In genomic region chr13:57982904-57983303, GRCm38 (mm10) we compare ENCODE assay signal across 9 mouse cellular contexts.
A peak's percentile ranks its signal among the peaks of the same experiment; 100 is the strongest.
DNase-seq lines count a peak whose midpoint lies in the region; ATAC-seq and TF ChIP-seq lines count a peak whose summit lies in the region.
"Had no signal": no experiment of that assay in that cellular context is flagged by ENCODE, and none has a peak within 500 bp of the region (broad histone marks: within the 10 kb centered on the region; RNA-seq: fewer than 3 reads in every experiment).

No protein-coding gene starts in this region.

- peak; percentile 89 for DNase-seq in brain, adult 2 months (ENCODE audit: low read depth, low spot score)
- DNase-seq in layer of hippocampus, adult 2 months (ENCODE audit: low spot score in 2 of 2) = peak; percentile 52 to 58
- DNase-seq in gastrocnemius, postnatal 4 days (ENCODE audit: low spot score in 2 of 2) = no peak
- no peak for DNase-seq in c-Kit-positive CD71-positive TER-119-positive erythroid progenitor cells, embryonic 14.5 days (ENCODE audit: low spot score)

- WGBS in intestine, embryonic 15.5 days = 65% methylated on average over 11 of the region's 11 CpGs
- WGBS in intestine, postnatal 0 days = 64% methylated on average over 11 of the region's 11 CpGs

- TF ChIP-seq CTCF in intestine, postnatal 0 days (IDR thresholded peaks at IDR 0.05; ENCODE audit: low read depth) = no peak
- TF ChIP-seq CTCF in layer of hippocampus, adult 2 months (conservative IDR thresholded peaks at IDR 0.05) = no peak

- no peak overlapping the region for H3K4me2 ChIP-seq in intestine, embryonic 15.5 days (replicated peaks)
- no peak overlapping the region for H3K4me2 ChIP-seq in intestine, postnatal 0 days (replicated peaks; ENCODE audit: low read depth)

- no peaks in the 10 kb centered on the region for H3K9me3 ChIP-seq in intestine, embryonic 15.5 days
- no peaks in the 10 kb centered on the region for H3K9me3 ChIP-seq in intestine, postnatal 0 days (ENCODE audit: control insufficient read depth)

- H3K36me3 ChIP-seq in intestine, embryonic 15.5 days = no peaks in the 10 kb centered on the region
- H3K36me3 ChIP-seq in intestine, postnatal 0 days (ENCODE audit: control insufficient read depth, insufficient read depth) = no peaks in the 10 kb centered on the region

- 0 out of 2 replicates have a peak, but pooled peaks cover 11% of the 10 kb centered on the region for H3K4me1 ChIP-seq in intestine, embryonic 15.5 days (replicated peaks)
- no peaks in the 10 kb centered on the region for H3K4me1 ChIP-seq in intestine, postnatal 0 days (replicated peaks; ENCODE audit: control insufficient read depth, insufficient read depth, low read length)

- H3K4me3 ChIP-seq in intestine, embryonic 15.5 days (replicated peaks) = no peak overlapping the region
- H3K4me3 ChIP-seq in intestine, postnatal 0 days (ENCODE audit: low read depth, low read length) = no peak overlapping the region
- H3K4me3 ChIP-seq in layer of hippocampus, adult 2 months = no peak overlapping the region
- H3K4me3 ChIP-seq: erythroblast, embryonic 14.5 days had no signal

- H3K9ac ChIP-seq in intestine, embryonic 15.5 days = no peak overlapping the region
- no peak overlapping the region for H3K9ac ChIP-seq in intestine, postnatal 0 days (ENCODE audit: low read depth, low read length)

- no peak overlapping the region for H3K27ac ChIP-seq in intestine, embryonic 15.5 days
- H3K27ac ChIP-seq in intestine, postnatal 0 days (ENCODE audit: low read depth, low read length) = no peak overlapping the region
- H3K27ac ChIP-seq in layer of hippocampus, adult 2 months = no peak overlapping the region

- peak; percentile 18; the same call in 1 of the 2 replicates for ATAC-seq in intestine, embryonic 15.5 days
- no peak for ATAC-seq in intestine, postnatal 0 days
- ATAC-seq in cerebellum, adult (ENCODE audit: insufficient number of reproducible peaks, low FRiP score, low TSS enrichment) = peak; percentile 69
- ATAC-seq in erythroid progenitor cell, adult 5-6 weeks (replicated peaks; ENCODE audit: low FRiP score, poor library complexity, severe bottlenecking) = no peak

- no peaks in the 10 kb centered on the region for H3K27me3 ChIP-seq in intestine, embryonic 15.5 days (replicated peaks)
- no peaks in the 10 kb centered on the region for H3K27me3 ChIP-seq in intestine, postnatal 0 days (replicated peaks; ENCODE audit: control insufficient read depth, insufficient read depth, low read length)

Comparison
In these comparisons a context has a peak if more than half of its experiments do, and no peak if none do; other contexts are left out.
1. ATAC-seq: peak in intestine, embryonic 15.5 days (single experiment) and cerebellum, adult (single experiment); none in intestine, postnatal 0 days (single experiment) and erythroid progenitor cell, adult 5-6 weeks (single experiment).
2. DNase-seq: peak in brain, adult 2 months (single experiment) and layer of hippocampus, adult 2 months (2 of 2); none in gastrocnemius, postnatal 4 days (0 of 2) and c-Kit-positive CD71-positive TER-119-positive erythroid progenitor cells, embryonic 14.5 days (single experiment).